Mouse (Mus musculus) forebrain, embryonic 11.5 days (tissue): Measurements from ENCODE around the gene Krba1. TPM values are rescaled to one million over a fixed set of nuclear protein-coding genes. Genes with fewer than 3 reads are reported as not detected.

Source experiments
- ATAC-seq: fragments of 200-750 bp; cut with Nextera tagmentation; replicated peaks from 2 replicates; pipeline ENCODE4 v1.8.0; 2017; ENCODE audit warnings: moderate TSS enrichment; ENCODE audit not compliant: low FRiP score
- DNase-seq: peaks from one replicate; pipeline ENCODE4 v3.0.0-alpha.2; 2017; ENCODE audit warnings: low spot score
- H3K27ac ChIP-seq: fragments of 300-500 bp; sonication (generic); 2 replicates; pipeline ENCODE4 v1.5.1; 2014; ENCODE audit warnings: low read depth, low read length
- H3K27me3 ChIP-seq: fragments of 300-500 bp; sonication (generic); 2 replicates; pipeline ENCODE4 v1.6.1; 2014; ENCODE audit warnings: mild to moderate bottlenecking, low read length, mixed read lengths; ENCODE audit not compliant: control insufficient read depth, insufficient read depth
- H3K36me3 ChIP-seq: fragments of 300-500 bp; sonication (generic); 2 replicates; pipeline ENCODE4 v1.6.1; 2014; ENCODE audit warnings: mild to moderate bottlenecking, low read length, moderate library complexity, mixed read lengths; ENCODE audit not compliant: control insufficient read depth, insufficient read depth
- H3K4me1 ChIP-seq: fragments of 300-500 bp; sonication (generic); replicated peaks from 2 replicates; pipeline ENCODE4 v1.6.1; 2014; ENCODE audit warnings: low read length, mixed read lengths; ENCODE audit not compliant: control insufficient read depth, insufficient read depth
- H3K4me2 ChIP-seq: fragments of 300-500 bp; sonication (generic); 2 replicates; pipeline ENCODE4 v1.6.1; 2014; ENCODE audit warnings: low read depth, mild to moderate bottlenecking, low read length, moderate library complexity, mixed read lengths; ENCODE audit not compliant: severe bottlenecking
- H3K4me3 ChIP-seq: fragments of 300-500 bp; sonication (generic); 2 replicates; pipeline ENCODE4 v1.5.1; 2014; ENCODE audit warnings: low read depth, low read length
- H3K9ac ChIP-seq: fragments of 300-500 bp; sonication (generic); 2 replicates; pipeline ENCODE4 v1.6.1; 2014; ENCODE audit warnings: low read length
- H3K9me3 ChIP-seq: fragments of 300-500 bp; sonication (generic); 2 replicates; pipeline ENCODE4 v1.6.1; 2016; ENCODE audit warnings: low read length, mixed read lengths; ENCODE audit not compliant: control insufficient read depth
- WGBS: fragments of 180-500 bp; shearing (Covaris S2); extraction: QIAGEN DNeasy Blood & Tissue Kit; methylation state at CpG from one replicate; pipeline ENCODE4 v1.1.7; 2014; 5-methylcytosine and 5-hydroxymethylcytosine counted together
- microRNA-seq: library from miRNA; unstranded; fragments of <30 nt; microRNA quantifications from one replicate; pipeline ENCODE4, GENCODE M21; 2016; ENCODE audit not compliant: insufficient number of aligned reads
- polyA plus RNA-seq: library from polyadenylated mRNA; unstranded; fragments of >200 nt; fragmentation: Nextera tagmentation; extraction: Ambion mirVana; gene quantifications from 2 replicates; pipeline ENCODE4 v1.2.1, GENCODE M21; 2014

Krba1 gene
- polyA plus RNA-seq, 1 experiment from 2014 or later, result 23.5 TPM

- Histone ChIP-seq H3K27me3 (no peaks in the 10 kb centered on the region), H3K27ac (no peak overlapping the region), H3K9me3 (no peaks in the 10 kb centered on the region), H3K36me3 (no peaks in the 10 kb centered on the region), H3K4me2 (no peak overlapping the region), H3K4me1 (peaks cover under 1% of the 10 kb centered on the region; the same call in 1 of the 2 replicates), H3K9ac (no peak overlapping the region), H3K4me3 (no peak overlapping the region)
- no peak for DNase-seq
- no peak for ATAC-seq
- 79% methylated on average over 7 of the region's 7 CpGs for WGBS
Observed at GRCm38 (mm10) chr6:48448527-48448926, 53.1 kb downstream of the Krba1 start.

- no peak overlapping the region for H3K4me3 ChIP-seq
- no peaks in the 10 kb centered on the region for H3K27me3 ChIP-seq
- H3K9ac ChIP-seq, result no peak overlapping the region
- H3K36me3 ChIP-seq, result no peaks in the 10 kb centered on the region
- no peaks in the 10 kb centered on the region for H3K9me3 ChIP-seq
- H3K4me1 ChIP-seq, result no peaks in the 10 kb centered on the region
- H3K27ac ChIP-seq, result no peak overlapping the region
- no peak for DNase-seq
- H3K4me2 ChIP-seq, result no peak overlapping the region
- ATAC-seq, result no peak
- 67% methylated on average over 1 of the region's 1 CpGs for WGBS
Observed at GRCm38 (mm10) chr6:48452151-48452550, 56.8 kb downstream of the Krba1 start.

GRCm38 (mm10) chr6:48452771-48453170, 57.4 kb downstream of the Krba1 start:
- Histone ChIP-seq H3K9ac (no peak overlapping the region), H3K9me3 (no peaks in the 10 kb centered on the region), H3K36me3 (no peaks in the 10 kb centered on the region), H3K4me1 (no peaks in the 10 kb centered on the region), H3K4me3 (no peak overlapping the region), H3K4me2 (no peak overlapping the region), H3K27ac (no peak overlapping the region), H3K27me3 (no peaks in the 10 kb centered on the region)
- 70% methylated on average over 3 of the region's 3 CpGs for WGBS
- no peak for DNase-seq
- ATAC-seq, result no peak

- Histone ChIP-seq H3K9ac (no peak overlapping the region), H3K36me3 (no peaks in the 10 kb centered on the region), H3K9me3 (no peaks in the 10 kb centered on the region), H3K27ac (no peak overlapping the region), H3K4me1 (no peaks in the 10 kb centered on the region), H3K27me3 (no peaks in the 10 kb centered on the region), H3K4me2 (no peak overlapping the region), H3K4me3 (no peak overlapping the region)
- ATAC-seq, result no peak
- DNase-seq, result no peak
- 92% methylated on average over 13 of the region's 13 CpGs for WGBS
Observed at GRCm38 (mm10) chr6:48464966-48465679, 69.7 kb downstream of the Krba1 start.

GRCm38 (mm10) chr6:48466715-48467114, 71.3 kb downstream of the Krba1 start:
- Histone ChIP-seq H3K27ac (no peak overlapping the region), H3K36me3 (no peaks in the 10 kb centered on the region), H3K4me3 (no peak overlapping the region), H3K4me1 (no peaks in the 10 kb centered on the region), H3K4me2 (no peak overlapping the region), H3K27me3 (no peaks in the 10 kb centered on the region), H3K9ac (no peak overlapping the region), H3K9me3 (no peaks in the 10 kb centered on the region)
- DNase-seq, result no peak
- 38% methylated on average over 6 of the region's 6 CpGs for WGBS
- no peak for ATAC-seq

GRCm38 (mm10) chr6:48467490-48467889, 72.1 kb downstream of the Krba1 start:
- Histone ChIP-seq H3K4me2 (no peak overlapping the region), H3K9me3 (no peaks in the 10 kb centered on the region), H3K36me3 (no peaks in the 10 kb centered on the region), H3K9ac (no peak overlapping the region), H3K27ac (no peak overlapping the region), H3K4me3 (no peak overlapping the region), H3K27me3 (no peaks in the 10 kb centered on the region), H3K4me1 (no peaks in the 10 kb centered on the region)
- 89% methylated on average over 7 of the region's 7 CpGs for WGBS
- no peak for DNase-seq
- ATAC-seq, result no peak

Small RNA genes within 50 kb of the gene (microRNA-seq; reads per million reads assigned to microRNA genes)
- not detected for gene Gm24325

Other genes with a start within 250 kb of the Krba1 start
- gene Zfp467, start 50.2 kb downstream of the Krba1 start, polyA plus RNA-seq, result 17.5 and 19.6 TPM in 2 replicates
- 0.05 and 0.29 TPM in 2 replicates for gene Sspo, start 52.6 kb downstream of the Krba1 start, polyA plus RNA-seq
- 52.5 and 56.6 TPM in 2 replicates for gene Atp6v0e2, start 142.0 kb downstream of the Krba1 start, polyA plus RNA-seq
- 12.6 and 13.7 TPM in 2 replicates for gene Lrrc61, start 159.2 kb downstream of the Krba1 start, polyA plus RNA-seq
- 0.60 and 0.84 TPM in 2 replicates for gene Rarres2, start 177.2 kb downstream of the Krba1 start, polyA plus RNA-seq
- not detected in 2 replicates for gene Gm45021, start 194.0 kb downstream of the Krba1 start, polyA plus RNA-seq
- gene Repin1, start 198.3 kb downstream of the Krba1 start, polyA plus RNA-seq, result 50.2 and 50.6 TPM in 2 replicates
- 0.67 TPM in 1 of 2 replicates, not detected in the other for gene Gm44965, start 198.4 kb downstream of the Krba1 start, polyA plus RNA-seq
- 12.7 and 14.2 TPM in 2 replicates for gene Zfp775, start 206.5 kb downstream of the Krba1 start, polyA plus RNA-seq
- 0.48 and 0.60 TPM in 2 replicates for gene AI854703, start 231.2 kb downstream of the Krba1 start, polyA plus RNA-seq